Mouse (Mus musculus) CD4-positive naive resting alpha-beta T cell, adult 57 days (primary cell): ENCODE data around the gene Ccdc181. TPM values are rescaled to one million over a fixed set of nuclear protein-coding genes. Genes with fewer than 3 reads are reported as not detected.

Experiments used
- total RNA-seq: library from RNA; stranded (reverse); gene quantifications from one replicate; pipeline ENCODE4 v1.2.4, GENCODE M21; 2023

The Ccdc181 gene
- total RNA-seq: 3.0 TPM

GRCm38 (mm10) chr1:164275455-164275954 lies at the start of gene Ccdc181:
Gene Ccdc181 (plus strand): TSS chr1:164275585.

GRCm38 (mm10) chr1:164248465-164249331 lies 26.7 kb upstream of the Ccdc181 start, which contains the start of gene Slc19a2:
Gene Slc19a2 (plus strand): TSS chr1:164249046.

GRCm38 (mm10) chr1:164303821-164304220 lies 28.4 kb downstream of the Ccdc181 start, which contains the start of gene Nme7:
Gene Nme7 (plus strand): TSS chr1:164304121.

GRCm38 (mm10) chr1:164307124-164307751 lies 31.9 kb downstream of the Ccdc181 start, which contains the start of gene Blzf1:
Gene Blzf1 (minus strand): TSS chr1:164307489.

Other genes starting within 250 kb of the Ccdc181 start
- not detected for gene Sele, start 227.4 kb upstream of the Ccdc181 start, total RNA-seq
- 643 TPM for gene Sell, start 213.6 kb upstream of the Ccdc181 start, total RNA-seq
- gene Selp, start 160.3 kb upstream of the Ccdc181 start, total RNA-seq: 0.80 TPM
- gene F5, start 123.7 kb upstream of the Ccdc181 start, total RNA-seq: 0.80 TPM
- 5.2 TPM for gene Slc19a2, start 26.5 kb upstream of the Ccdc181 start, total RNA-seq
- gene Nme7, start 28.5 kb downstream of the Ccdc181 start, total RNA-seq: 7.0 TPM
- gene Blzf1, start 31.9 kb downstream of the Ccdc181 start, total RNA-seq: 15.1 TPM
- gene Atp1b1, start 182.8 kb downstream of the Ccdc181 start, total RNA-seq: 164 TPM